Mouse (Mus musculus) adrenal gland (tissue): ENCODE data around the gene Tubd1.

Experiments used
- intact Hi-C: fragments of 180-260 bp; cut with DNase I; formaldehyde crosslinking; loops from one replicate; pipeline ENCODE4 v1.15.1; 2025

Gene Tubd1

DNA sequence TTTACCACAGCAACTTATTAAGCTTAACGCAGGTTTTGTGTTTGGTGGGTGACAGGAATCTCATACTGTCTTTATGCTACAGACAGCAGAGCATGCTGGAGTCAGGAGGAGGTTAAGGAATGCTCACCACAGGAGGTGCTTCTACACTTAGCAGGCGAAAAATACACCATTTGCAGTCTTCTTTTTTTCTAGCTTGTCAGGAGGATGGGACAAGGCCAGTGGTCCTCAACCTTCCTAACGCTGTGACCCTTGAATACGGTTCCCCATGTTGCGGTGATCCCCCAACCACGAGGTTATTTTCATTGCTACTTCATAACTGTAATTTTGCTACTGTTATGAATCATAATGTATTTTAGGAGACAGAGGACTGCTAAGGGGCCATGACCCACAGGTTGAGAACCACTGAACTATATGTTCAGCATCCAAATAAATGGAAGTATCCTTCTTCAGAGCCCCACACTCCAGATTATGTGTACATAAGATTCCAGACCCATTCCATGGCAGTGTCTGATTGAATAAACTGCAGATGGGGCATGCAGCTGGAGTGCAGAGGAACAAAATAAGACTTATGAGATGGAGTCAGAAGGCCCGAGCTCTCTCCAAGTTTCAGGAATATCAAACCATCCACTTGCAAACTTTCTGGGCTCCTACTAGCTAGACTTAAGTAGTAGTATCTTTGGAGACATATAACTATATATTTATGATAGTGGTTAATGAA is 37.9 kb downstream of the Tubd1 start:
- intact Hi-C loops = loop anchor here (5.0 kb wide), 1 partner anchor 40 kb away; no protein-coding TSS in a partner anchor

DNA sequence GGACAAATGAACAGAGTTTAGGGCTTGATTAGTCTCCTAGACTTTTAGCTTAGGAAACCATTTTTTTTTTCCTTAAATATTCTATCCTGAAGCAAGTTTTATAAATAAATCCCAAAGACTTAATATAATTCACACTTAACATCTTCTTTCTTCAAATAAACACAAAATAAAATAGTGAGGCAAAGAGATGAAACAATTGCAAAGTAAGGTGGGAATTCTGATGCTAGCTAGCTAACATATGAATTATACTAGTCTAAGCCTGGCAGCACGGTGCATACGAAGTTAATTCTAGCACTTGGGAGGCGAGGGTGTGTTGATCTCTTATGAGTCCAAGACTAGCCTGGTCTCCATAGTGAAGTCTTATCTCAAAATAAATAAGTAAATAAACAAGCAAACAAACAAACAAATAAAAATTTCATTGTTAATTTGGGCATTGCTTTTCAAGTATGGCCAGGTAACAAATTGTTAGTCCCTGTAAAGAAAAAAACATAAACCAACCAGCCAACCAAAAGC is 38.6 kb downstream of the Tubd1 start:
- intact Hi-C loops = loop anchor here (5.0 kb wide), 1 partner anchor 39 kb away; no protein-coding TSS in a partner anchor

GRCm38 (mm10) chr11:86583990-86584897 is 39.5 kb downstream of the Tubd1 start:
- intact Hi-C loops = loop anchor here (5.0 kb wide), 1 partner anchor 38 kb away; no protein-coding TSS in a partner anchor

GRCm38 (mm10) chr11:86584898-86585597 is 40.3 kb downstream of the Tubd1 start:
- intact Hi-C loops = loop anchor here (5.0 kb wide), 1 partner anchor 37 kb away; no protein-coding TSS in a partner anchor

DNA sequence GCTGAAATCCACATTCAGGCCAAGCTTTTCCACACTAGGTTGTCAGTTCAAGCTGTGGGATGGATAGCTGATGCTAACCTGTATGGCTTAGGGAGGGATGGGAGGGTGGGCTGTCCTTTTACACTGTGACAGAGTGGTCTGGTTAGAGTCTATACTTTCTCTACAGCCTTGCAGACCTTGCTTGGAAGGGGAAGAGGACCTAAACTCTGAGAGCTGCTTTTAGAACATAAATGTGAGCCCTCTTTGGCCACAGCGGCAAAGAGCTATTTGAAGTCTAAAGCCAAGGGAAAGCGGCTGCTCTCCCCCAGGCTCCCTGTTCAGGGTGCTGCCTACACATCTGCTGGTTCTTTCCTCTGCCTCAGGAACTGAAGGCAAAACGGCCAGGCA is 40.8 kb downstream of the Tubd1 start:
- intact Hi-C loops = no loop called here

GRCm38 (mm10) chr11:86586177-86586867 is 41.5 kb downstream of the Tubd1 start:
- intact Hi-C loops = no loop called here

DNA sequence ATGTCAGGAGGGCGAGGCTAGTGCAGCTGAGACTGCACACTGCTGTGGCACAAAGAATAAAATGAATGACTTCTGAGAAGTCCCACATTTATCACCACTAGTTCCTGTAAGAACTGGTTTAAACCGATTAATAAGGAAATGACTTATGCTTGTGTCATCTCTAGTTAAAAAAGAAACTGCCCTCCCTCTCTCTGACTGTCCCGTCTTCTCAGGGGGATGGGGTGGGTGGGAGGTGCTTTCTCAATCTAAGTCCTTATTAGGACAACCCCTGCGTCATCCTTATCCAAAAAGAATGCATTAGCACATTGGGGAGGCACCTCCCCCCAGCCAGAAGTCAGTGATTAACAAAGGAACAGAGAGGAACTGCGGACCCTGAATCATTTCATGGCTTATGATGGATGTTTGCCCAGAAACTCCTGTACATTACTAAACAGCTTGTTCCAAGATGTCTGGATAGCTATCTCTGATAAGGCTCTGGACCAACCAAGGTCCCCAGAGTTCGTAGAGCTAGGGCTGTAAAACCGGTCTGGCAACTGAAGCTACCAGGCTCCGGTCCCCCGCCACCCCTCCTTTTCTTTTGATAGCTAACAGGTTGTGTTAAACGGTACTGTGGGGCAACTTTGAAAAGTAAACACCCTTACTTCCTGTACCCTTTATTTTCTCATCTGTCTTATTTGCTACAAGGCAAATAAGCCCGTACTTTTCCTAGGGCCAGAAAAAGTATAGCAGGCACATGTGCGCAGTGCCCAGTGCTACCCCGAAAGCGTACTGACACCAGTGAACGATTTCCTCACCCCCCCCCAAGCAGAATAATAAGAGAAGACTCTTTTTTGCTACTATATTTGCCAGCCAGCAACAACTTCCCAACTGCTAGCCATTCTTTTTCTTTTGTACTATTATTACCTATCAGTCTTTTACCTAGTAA is 42.3 kb downstream of the Tubd1 start:
- intact Hi-C loops = no loop called here

GRCm38 (mm10) chr11:86587830-86588229 is 43.0 kb downstream of the Tubd1 start:
- intact Hi-C loops = no loop called here

DNA sequence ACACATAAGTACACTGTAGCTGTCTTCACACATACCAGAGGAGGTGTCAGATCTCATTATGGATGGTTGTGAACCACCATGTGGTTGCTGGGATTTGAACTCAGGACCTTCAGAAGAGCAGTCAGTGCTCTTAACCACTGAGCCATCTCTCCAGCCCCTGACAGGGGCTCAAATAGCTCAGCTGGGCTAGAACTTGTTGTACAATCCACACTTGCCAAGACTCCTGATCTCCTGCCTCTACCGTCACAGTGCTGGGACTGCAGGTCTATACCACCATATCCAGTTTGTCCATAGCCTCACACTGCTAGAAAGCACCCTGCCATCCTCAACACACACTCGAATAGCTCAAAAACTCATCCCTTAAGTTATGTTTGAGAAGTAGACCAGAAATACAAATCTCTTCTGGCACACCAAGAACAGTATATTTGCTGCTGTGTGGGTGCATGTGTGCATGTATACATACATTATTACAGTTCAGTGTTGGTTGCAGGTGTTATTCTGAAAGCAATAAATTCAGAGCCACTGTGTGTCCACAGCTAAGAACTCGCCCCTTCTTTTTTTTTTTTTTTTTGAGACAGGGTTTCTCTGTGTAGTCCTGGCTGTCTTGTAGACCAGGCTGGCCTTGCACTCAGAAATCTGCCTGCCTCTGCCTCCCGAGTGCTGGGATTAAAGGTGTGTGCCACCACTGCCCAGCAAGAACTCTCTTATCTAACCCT is 44.0 kb downstream of the Tubd1 start:
- intact Hi-C loops = no loop called here

GRCm38 (mm10) chr11:86590066-86590465 is 45.3 kb downstream of the Tubd1 start:
- intact Hi-C loops = no loop called here

DNA sequence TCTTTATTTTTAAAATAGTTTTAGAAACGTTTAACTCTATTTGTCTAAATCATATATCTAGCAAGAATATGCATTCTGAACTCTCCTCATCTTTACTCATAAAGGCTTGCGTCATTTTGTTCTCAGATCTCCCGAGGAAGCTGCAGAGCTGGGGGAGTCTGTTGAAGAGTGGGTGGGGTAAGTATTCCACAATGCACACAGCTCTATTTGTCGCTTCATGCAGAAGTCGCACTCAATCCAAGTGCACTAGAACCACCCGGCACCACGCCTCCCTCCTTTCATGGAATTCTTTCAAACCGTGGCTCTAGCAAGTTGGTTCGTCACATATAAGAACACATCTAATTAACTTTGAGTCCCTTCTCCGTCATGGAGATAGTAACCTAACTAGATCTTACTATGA is 45.8 kb downstream of the Tubd1 start:
- intact Hi-C loops = no loop called here

DNA sequence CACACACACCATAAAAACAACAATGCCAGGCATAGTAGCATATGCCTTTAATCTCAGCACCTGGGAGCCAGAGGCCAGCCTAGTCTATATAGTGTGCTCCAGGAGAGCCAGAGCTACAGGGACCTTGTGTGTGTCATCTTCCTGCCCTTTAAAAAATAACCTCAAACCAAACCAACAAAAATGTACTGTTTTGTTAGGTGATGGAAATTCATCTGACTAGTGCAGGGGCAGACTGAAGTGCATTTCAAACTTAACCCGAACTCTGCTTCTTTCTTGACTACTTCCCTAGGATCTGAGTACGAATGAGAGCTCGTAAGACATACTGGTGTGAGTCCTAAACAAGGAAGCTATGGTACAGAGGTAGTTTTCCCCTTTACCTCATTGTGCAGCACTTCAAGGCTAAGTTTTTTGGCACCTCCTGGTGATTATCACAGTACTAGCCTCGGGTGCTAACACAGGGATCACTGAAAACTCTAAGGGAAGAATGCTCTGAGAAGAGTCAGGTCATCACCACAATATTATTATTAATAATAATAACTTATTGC is 46.6 kb downstream of the Tubd1 start:
- intact Hi-C loops = no loop called here

- intact Hi-C loops = no loop called here
Measured at GRCm38 (mm10) chr11:86591931-86592616, 47.3 kb downstream of the Tubd1 start.

GRCm38 (mm10) chr11:86592993-86593392 is 48.2 kb downstream of the Tubd1 start:
- intact Hi-C loops = no loop called here

DNA sequence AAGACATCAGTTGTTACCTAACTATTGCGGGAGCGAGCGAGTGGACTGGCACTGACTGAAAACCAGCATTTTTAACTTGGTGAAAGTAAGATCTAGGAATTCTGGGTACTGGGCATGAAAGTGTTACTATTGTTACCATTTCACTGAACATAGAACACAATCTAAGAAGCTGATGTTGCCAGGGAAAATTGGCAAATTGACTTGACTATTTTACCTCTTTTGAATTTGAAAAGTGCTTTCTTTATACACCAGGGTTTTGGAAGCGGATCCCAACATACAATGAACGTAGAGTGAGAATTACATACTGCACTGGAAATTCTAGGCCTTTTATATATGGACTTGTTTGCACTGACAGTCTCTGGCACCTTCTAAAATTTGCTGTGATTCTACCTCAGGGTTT is 48.7 kb downstream of the Tubd1 start:
- intact Hi-C loops = no loop called here

DNA sequence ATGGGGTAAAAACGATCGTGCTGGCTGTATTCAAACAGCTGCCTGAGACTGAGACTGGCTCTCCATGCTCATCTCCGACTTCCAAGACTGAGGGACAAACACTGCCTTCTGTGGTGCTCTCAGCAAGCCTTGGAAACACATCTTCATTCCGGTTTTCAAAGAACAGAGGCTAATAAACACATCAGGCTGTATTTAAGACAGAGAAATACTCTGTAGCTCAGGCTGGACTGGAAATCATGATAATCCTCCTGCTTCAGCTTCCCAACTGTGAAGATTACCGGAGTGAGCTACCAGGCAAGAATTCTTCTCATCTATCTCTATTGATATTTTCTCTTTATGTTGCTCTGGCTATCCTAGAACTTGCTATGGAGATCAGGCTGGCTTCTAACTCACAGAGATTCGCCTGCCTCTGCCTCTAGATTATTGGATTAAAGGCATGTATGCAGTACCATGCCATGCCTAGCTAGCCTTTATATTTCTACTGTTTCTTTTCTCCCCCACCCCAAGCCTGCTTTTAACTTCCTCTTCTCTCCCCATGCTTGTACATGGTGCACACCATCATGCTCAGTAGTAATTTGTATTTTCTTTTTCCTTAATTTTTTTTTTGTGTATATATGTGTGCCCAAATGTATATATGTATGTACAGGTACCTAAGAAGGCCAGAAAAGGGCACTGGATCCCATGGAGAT is 49.5 kb downstream of the Tubd1 start:
- intact Hi-C loops = no loop called here

DNA sequence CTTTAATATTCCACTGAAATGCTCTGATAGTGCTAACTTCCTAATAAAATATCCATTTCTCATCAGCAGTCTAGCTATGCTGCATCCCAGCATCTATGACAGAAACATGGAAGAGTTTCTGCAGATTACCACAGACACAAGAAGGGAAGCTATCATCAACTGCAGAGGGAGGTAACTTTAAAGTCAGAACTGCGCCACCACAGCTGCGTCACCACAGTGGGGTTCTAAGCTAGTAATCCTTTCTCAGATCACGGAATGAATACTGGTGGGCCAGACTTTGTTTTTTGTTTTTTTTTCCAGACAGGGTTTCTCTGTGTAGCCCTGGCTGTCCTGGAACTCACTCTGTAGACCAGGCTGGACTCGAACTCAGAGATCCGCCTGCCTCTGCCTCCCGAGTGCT is 50.6 kb downstream of the Tubd1 start:
- intact Hi-C loops = no loop called here
